Mouse (Mus musculus) olfactory bulb, adult 2 months (tissue): ENCODE measurements around the gene Fam19a2.

Experiments
- CTCF ChIP-seq: fragments of 200-500 bp; IDR thresholded peaks from 2 replicates; pipeline ENCODE4 v1.5.1; 2012; ENCODE audit warnings: low read depth, mild to moderate bottlenecking, low read length, moderate library complexity; ENCODE audit not compliant: insufficient read depth
- POLR2A ChIP-seq: fragments of 200-500 bp; IDR thresholded peaks from 2 replicates; pipeline ENCODE4 v1.6.1; 2012; ENCODE audit warnings: mild to moderate bottlenecking, low read depth, low read length, moderate library complexity; ENCODE audit not compliant: insufficient read depth

DNA sequence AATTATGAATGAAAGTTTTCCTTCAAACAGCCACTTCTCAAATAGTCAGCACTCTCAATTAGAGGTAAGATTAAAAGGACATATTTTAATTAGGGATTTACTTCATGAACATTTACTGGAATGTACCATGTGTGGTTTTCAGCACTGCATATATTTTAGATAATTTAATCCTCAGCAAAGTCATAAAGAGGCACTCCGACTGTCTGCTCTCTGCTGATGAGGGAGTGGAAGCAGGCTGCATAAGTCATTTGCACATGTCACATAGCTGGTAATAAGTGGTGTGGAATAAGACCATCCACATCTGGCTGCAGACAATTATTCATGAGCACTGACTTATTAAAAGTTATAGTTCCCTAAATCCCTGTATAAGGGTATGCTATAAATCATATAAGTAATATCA, 484.5 kb downstream of the Fam19a2 start:
- TF ChIP-seq CTCF: no peak
- TF ChIP-seq POLR2A: no peak
